Mouse (Mus musculus): ENCODE measurements at regions not wholly inside any gene's neighbourhood (a gene's known extent, or its start where the extent isn't known, plus 50 kb on each side); places are given as distances from the start of the nearest gene placed in this dataset.

GRCm38 (mm10) chr3:41296152-41296809 lies 213.4 kb upstream of the Pgrmc2 start:
- DNase-seq (ENCODE audit: low spot score): no peak

- no peak for DNase-seq (ENCODE audit: low spot score)
These were observed 212.3 kb upstream of the Pgrmc2 start for GRCm38 (mm10) chr3:41295150-41295549.

- DNase-seq (ENCODE audit: low spot score): no peak
These were observed 207.9 kb upstream of the Pgrmc2 start for GRCm38 (mm10) chr3:41290535-41291307.

GRCm38 (mm10) chr3:41288735-41289134 lies 205.9 kb upstream of the Pgrmc2 start:
- no peak for DNase-seq (ENCODE audit: low spot score)

GRCm38 (mm10) chr3:41288066-41288465 lies 205.2 kb upstream of the Pgrmc2 start:
- DNase-seq (ENCODE audit: low spot score): no peak

GRCm38 (mm10) chr3:41285336-41285735 lies 202.5 kb upstream of the Pgrmc2 start:
- no peak for DNase-seq (ENCODE audit: low spot score)

GRCm38 (mm10) chr3:41284897-41285296 lies 202.1 kb upstream of the Pgrmc2 start:
- DNase-seq (ENCODE audit: low spot score): peak; percentile 7

- DNase-seq (ENCODE audit: low spot score): no peak
These were observed 199.7 kb upstream of the Pgrmc2 start for GRCm38 (mm10) chr3:41282431-41283037.

- no peak for DNase-seq (ENCODE audit: low spot score)
These were observed 193.2 kb upstream of the Pgrmc2 start for GRCm38 (mm10) chr3:41276096-41276495.

- DNase-seq (ENCODE audit: low spot score): no peak
These were observed 185.7 kb upstream of the Pgrmc2 start for GRCm38 (mm10) chr3:41268516-41268915.

GRCm38 (mm10) chr3:41266216-41266615 lies 183.4 kb upstream of the Pgrmc2 start:
- no peak for DNase-seq (ENCODE audit: low spot score)

GRCm38 (mm10) chr3:41265399-41265798 lies 182.6 kb upstream of the Pgrmc2 start:
- no peak for DNase-seq (ENCODE audit: low spot score)

GRCm38 (mm10) chr3:41258291-41258690 lies 175.4 kb upstream of the Pgrmc2 start:
- no peak for DNase-seq (ENCODE audit: low spot score)

GRCm38 (mm10) chr3:41244960-41245359 lies 162.1 kb upstream of the Pgrmc2 start:
- no peak for DNase-seq (ENCODE audit: low spot score)

- DNase-seq (ENCODE audit: low spot score): no peak
These were observed 159.2 kb upstream of the Pgrmc2 start for GRCm38 (mm10) chr3:41241856-41242552.

- no peak for DNase-seq (ENCODE audit: low spot score)
These were observed 157.0 kb upstream of the Pgrmc2 start for GRCm38 (mm10) chr3:41239801-41240200.

- no peak for DNase-seq (ENCODE audit: low spot score)
These were observed 156.4 kb upstream of the Pgrmc2 start for GRCm38 (mm10) chr3:41239246-41239645.

- no peak for DNase-seq (ENCODE audit: low spot score)
These were observed 155.2 kb upstream of the Pgrmc2 start for GRCm38 (mm10) chr3:41238046-41238445.

- no peak for DNase-seq (ENCODE audit: low spot score)
These were observed 152.8 kb upstream of the Pgrmc2 start for GRCm38 (mm10) chr3:41235610-41236009.

- no peak for DNase-seq (ENCODE audit: low spot score)
These were observed 152.1 kb upstream of the Pgrmc2 start for GRCm38 (mm10) chr3:41234994-41235393.

- no peak for DNase-seq (ENCODE audit: low spot score)
These were observed 151.3 kb upstream of the Pgrmc2 start for GRCm38 (mm10) chr3:41234191-41234590.

GRCm38 (mm10) chr3:41233439-41233838 lies 150.6 kb upstream of the Pgrmc2 start:
- no peak for DNase-seq (ENCODE audit: low spot score)

- no peak for DNase-seq (ENCODE audit: low spot score)
These were observed 148.1 kb upstream of the Pgrmc2 start for GRCm38 (mm10) chr3:41230961-41231377.

All from layer of hippocampus, adult 11-12 months (tissue).